Comparison of ENCODE assay signal across 8 mouse cellular contexts in the genomic region with DNA sequence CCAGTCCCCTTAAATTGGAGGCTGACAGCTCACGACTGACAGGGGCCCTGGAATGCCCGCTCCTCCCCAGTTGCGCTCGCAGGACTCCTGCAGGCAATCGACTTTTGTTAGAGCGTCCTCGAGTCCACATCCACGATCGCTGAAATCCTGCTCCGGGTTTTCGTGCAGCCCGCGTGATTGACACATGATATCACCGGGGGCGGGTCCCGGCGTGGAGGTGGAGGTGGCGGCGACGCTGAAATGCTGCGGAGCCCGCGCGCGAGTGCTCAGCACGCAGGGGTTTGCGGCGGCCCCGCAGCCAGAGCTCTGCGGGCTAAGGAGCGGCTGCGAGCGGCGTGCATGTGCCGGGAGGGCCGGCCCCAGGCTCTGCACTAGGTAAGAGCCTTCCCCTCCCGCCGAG. TPM values are rescaled to one million over a fixed set of nuclear protein-coding genes. Genes with fewer than 3 reads are reported as not detected.
DNase-seq lines count a peak whose midpoint lies in the region; ATAC-seq and TF ChIP-seq lines count a peak whose summit lies in the region.

A gene (plus strand): TSS at position 258 of the 400 bp plus-strand sequence.

- H3K9ac ChIP-seq in limb, embryonic 13.5 days = peak within 1 kb of the TSS; percentile 92
- peak within 1 kb of the TSS; percentile 62 for H3K9ac ChIP-seq in midbrain, embryonic 15.5 days

- peak within 1 kb of the TSS; percentile 70 for H3K27ac ChIP-seq in embryonic fibroblast, embryonic 13.5 days (ENCODE audit: insufficient read depth, low read length)
- peak within 1 kb of the TSS; percentile 93 for H3K27ac ChIP-seq in limb, embryonic 13.5 days
- peak within 1 kb of the TSS; percentile 91 for H3K27ac ChIP-seq in midbrain, embryonic 15.5 days

- peak; percentile 86 for TF ChIP-seq POLR2A in embryonic fibroblast, embryonic 13.5 days (IDR thresholded peaks at IDR 0.05; ENCODE audit: low read depth, low read length)

- peak within 1 kb of the TSS; percentile 76 for H3K4me2 ChIP-seq in limb, embryonic 13.5 days (replicated peaks)
- H3K4me2 ChIP-seq in midbrain, embryonic 15.5 days = peak within 1 kb of the TSS; percentile 93

- TF ChIP-seq CTCF in embryonic fibroblast, embryonic 13.5 days (IDR thresholded peaks at IDR 0.05; ENCODE audit: borderline replicate concordance, insufficient read depth, low read length) = no peak

- 0 out of 2 replicates have a peak, but pooled peaks cover 7% of the 10 kb centered on the region for H3K27me3 ChIP-seq in limb, embryonic 13.5 days
- 0 out of 2 replicates have a peak, but pooled peaks cover 7% of the 10 kb centered on the region for H3K27me3 ChIP-seq in midbrain, embryonic 15.5 days (replicated peaks)

- under 1% methylated on average over 38 of the region's 38 CpGs for WGBS in limb, embryonic 13.5 days
- under 1% methylated on average over 38 of the region's 38 CpGs for WGBS in midbrain, embryonic 15.5 days

- peak; percentile 82 for DNase-seq in 416B (ENCODE audit: low read depth)
- DNase-seq in brain, adult 2 months (ENCODE audit: low read depth, low spot score) = peak; percentile 97
- DNase-seq in heart, adult 9 months (ENCODE audit: low spot score in 2 of 2) = peak; percentile 93 to 97
- DNase-seq in kidney, adult 9 months = peak; percentile 98
- peak; percentile 78 to 92 for DNase-seq in spleen, adult 18-20 months

- peaks cover 20% of the 10 kb centered on the region for H3K36me3 ChIP-seq in limb, embryonic 13.5 days
- no peaks in the 10 kb centered on the region for H3K36me3 ChIP-seq in midbrain, embryonic 15.5 days (replicated peaks)

- peaks cover 5% of the 10 kb centered on the region; the same call in 1 of the 2 replicates for H3K4me1 ChIP-seq in embryonic fibroblast, embryonic 13.5 days (ENCODE audit: control insufficient read depth, insufficient read depth, low read length)
- peaks cover 36% of the 10 kb centered on the region for H3K4me1 ChIP-seq in limb, embryonic 13.5 days
- peaks cover 23% of the 10 kb centered on the region for H3K4me1 ChIP-seq in midbrain, embryonic 15.5 days

- H3K9me3 ChIP-seq in limb, embryonic 13.5 days = no peaks in the 10 kb centered on the region
- no peaks in the 10 kb centered on the region for H3K9me3 ChIP-seq in midbrain, embryonic 15.5 days

- H3K4me3 ChIP-seq in embryonic fibroblast, embryonic 13.5 days (ENCODE audit: insufficient read depth, low read length) = peak within 1 kb of the TSS; percentile 94
- peak within 1 kb of the TSS; percentile 86 for H3K4me3 ChIP-seq in limb, embryonic 13.5 days
- H3K4me3 ChIP-seq in midbrain, embryonic 15.5 days = peak within 1 kb of the TSS; percentile 75

- peak; percentile 86 for ATAC-seq in limb, embryonic 13.5 days (ENCODE audit: low FRiP score, low read depth)
- ATAC-seq in midbrain, embryonic 15.5 days (replicated peaks) = peak; percentile 96

RNA-seq across cellular contexts. Expression of the gene that starts here (rescaled TPM):
- 49.3 and 54.1 TPM in 2 replicates for polyA plus RNA-seq in embryonic fibroblast, embryonic 13.5 days (2011; ENCODE audit: insufficient read length, low read depth, missing spikeins)
- polyA plus RNA-seq in limb, embryonic 13.5 days (2015; fragmentation: Nextera tagmentation; extraction: Ambion mirVana) = 14.8 and 17.4 TPM in 2 replicates
- 7.1 and 7.9 TPM in 2 replicates for polyA plus RNA-seq in midbrain, embryonic 15.5 days (2015; fragmentation: Nextera tagmentation; extraction: Ambion mirVana)

Comparison
In these comparisons a context has a peak if more than half of its experiments do, and no peak if none do; other contexts are left out.
1. Peak in every context shown above with its lines: DNase-seq, ATAC-seq, H3K4me3 ChIP-seq and H3K27ac ChIP-seq.